Mouse (Mus musculus): ENCODE measurements around the gene Ucp3. TPM values are rescaled to one million over a fixed set of nuclear protein-coding genes. Genes with fewer than 3 reads are reported as not detected.

The Ucp3 gene
- polyA plus RNA-seq, 1 experiment from 2014 or later = 0.08 TPM

GRCm38 (mm10) chr7:100508670-100509069 lies 35.9 kb downstream of the Ucp3 start:
- peaks cover 2% of the 10 kb centered on the region for H3K4me1 ChIP-seq (ENCODE audit: control insufficient read depth, low read depth, low read length)
- 11% methylated on average over 3 of the region's 3 CpGs for WGBS (ENCODE audit: insufficient replicate concordance)
- no peaks in the 10 kb centered on the region for H3K9me3 ChIP-seq (replicated peaks; ENCODE audit: control insufficient read depth, low read length)
- no peak for ATAC-seq (ENCODE audit: low read depth)
- no peak overlapping the region for H3K27ac ChIP-seq (ENCODE audit: low read length)
- H3K4me3 ChIP-seq (ENCODE audit: low read depth, low read length) = no peak overlapping the region
- no peaks in the 10 kb centered on the region; the same call in 1 of the 2 replicates for H3K27me3 ChIP-seq (ENCODE audit: control insufficient read depth, insufficient read depth, low read depth, low read length)
- H3K4me2 ChIP-seq (ENCODE audit: low read depth, low read length) = no peak overlapping the region
- H3K36me3 ChIP-seq (ENCODE audit: control insufficient read depth, insufficient read depth) = no peaks in the 10 kb centered on the region
- H3K9ac ChIP-seq (ENCODE audit: low read depth, low read length) = no peak overlapping the region

GRCm38 (mm10) chr7:100511602-100512001 lies 38.8 kb downstream of the Ucp3 start:
- H3K4me3 ChIP-seq (ENCODE audit: low read depth, low read length) = no peak overlapping the region
- no peaks in the 10 kb centered on the region for H3K36me3 ChIP-seq (ENCODE audit: control insufficient read depth, insufficient read depth)
- no peak for ATAC-seq (ENCODE audit: low read depth)
- 53% methylated on average over 8 of the region's 8 CpGs for WGBS (ENCODE audit: insufficient replicate concordance)
- H3K9ac ChIP-seq (ENCODE audit: low read depth, low read length) = no peak overlapping the region
- no peak overlapping the region for H3K27ac ChIP-seq (ENCODE audit: low read length)
- no peaks in the 10 kb centered on the region; the same call in 1 of the 2 replicates for H3K27me3 ChIP-seq (ENCODE audit: control insufficient read depth, insufficient read depth, low read depth, low read length)
- H3K4me1 ChIP-seq (ENCODE audit: control insufficient read depth, low read depth, low read length) = no peaks in the 10 kb centered on the region
- no peaks in the 10 kb centered on the region for H3K9me3 ChIP-seq (replicated peaks; ENCODE audit: control insufficient read depth, low read length)
- no peak overlapping the region for H3K4me2 ChIP-seq (ENCODE audit: low read depth, low read length)

DNA sequence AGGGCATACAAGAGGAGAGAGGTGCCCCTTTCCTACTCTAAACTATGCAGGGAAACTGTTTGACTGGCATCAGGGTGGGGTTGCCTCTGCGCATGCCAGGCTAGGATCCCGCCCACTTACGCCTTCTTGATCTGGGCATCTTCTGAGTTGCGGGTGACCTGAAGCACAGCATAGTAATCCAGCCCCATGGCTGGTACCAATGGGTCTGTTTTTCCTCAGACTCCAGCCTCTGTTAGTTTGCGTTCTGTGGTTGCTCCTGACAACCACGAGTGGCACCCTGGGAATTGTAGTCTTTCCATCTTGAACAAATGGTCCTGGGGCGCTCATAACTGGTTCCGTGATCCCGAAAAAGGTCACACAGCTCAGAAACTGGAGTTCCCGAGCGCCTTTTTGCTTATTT lies 41.8 kb downstream of the Ucp3 start, which contains the start of gene Dnajb13:
Dnajb13 (minus strand) TSS at position 388 of the 400 bp plus-strand sequence.
- H3K36me3 ChIP-seq (ENCODE audit: control insufficient read depth, insufficient read depth) = no peaks in the 10 kb centered on the region
- H3K9ac ChIP-seq (ENCODE audit: low read depth, low read length) = no peak within 1 kb of the TSS
- no peak within 1 kb of the TSS for H3K27ac ChIP-seq (ENCODE audit: low read length)
- no peaks in the 10 kb centered on the region for H3K9me3 ChIP-seq (replicated peaks; ENCODE audit: control insufficient read depth, low read length)
- ATAC-seq (ENCODE audit: low read depth) = no peak
- H3K4me3 ChIP-seq (ENCODE audit: low read depth, low read length) = no peak within 1 kb of the TSS
- no peaks in the 10 kb centered on the region; the same call in 1 of the 2 replicates for H3K27me3 ChIP-seq (ENCODE audit: control insufficient read depth, insufficient read depth, low read depth, low read length)
- no peaks in the 10 kb centered on the region for H3K4me1 ChIP-seq (ENCODE audit: control insufficient read depth, low read depth, low read length)
- 47% methylated on average over 11 of the region's 11 CpGs for WGBS (ENCODE audit: insufficient replicate concordance)
- no peak within 1 kb of the TSS for H3K4me2 ChIP-seq (ENCODE audit: low read depth, low read length)

GRCm38 (mm10) chr7:100520204-100520603 lies 47.4 kb downstream of the Ucp3 start:
- ATAC-seq (ENCODE audit: low read depth) = no peak
- 46% methylated on average over 7 of the region's 7 CpGs for WGBS (ENCODE audit: insufficient replicate concordance)
- H3K27me3 ChIP-seq (ENCODE audit: control insufficient read depth, insufficient read depth, low read depth, low read length) = no peaks in the 10 kb centered on the region
- no peaks in the 10 kb centered on the region for H3K9me3 ChIP-seq (replicated peaks; ENCODE audit: control insufficient read depth, low read length)
- no peak overlapping the region for H3K4me3 ChIP-seq (ENCODE audit: low read depth, low read length)
- H3K27ac ChIP-seq (ENCODE audit: low read length) = no peak overlapping the region
- no peaks in the 10 kb centered on the region; the same call in 1 of the 2 replicates for H3K4me1 ChIP-seq (ENCODE audit: control insufficient read depth, low read depth, low read length)
- no peaks in the 10 kb centered on the region for H3K36me3 ChIP-seq (ENCODE audit: control insufficient read depth, insufficient read depth)
- H3K9ac ChIP-seq (ENCODE audit: low read depth, low read length) = no peak overlapping the region
- H3K4me2 ChIP-seq (ENCODE audit: low read depth, low read length) = no peak overlapping the region

DNA sequence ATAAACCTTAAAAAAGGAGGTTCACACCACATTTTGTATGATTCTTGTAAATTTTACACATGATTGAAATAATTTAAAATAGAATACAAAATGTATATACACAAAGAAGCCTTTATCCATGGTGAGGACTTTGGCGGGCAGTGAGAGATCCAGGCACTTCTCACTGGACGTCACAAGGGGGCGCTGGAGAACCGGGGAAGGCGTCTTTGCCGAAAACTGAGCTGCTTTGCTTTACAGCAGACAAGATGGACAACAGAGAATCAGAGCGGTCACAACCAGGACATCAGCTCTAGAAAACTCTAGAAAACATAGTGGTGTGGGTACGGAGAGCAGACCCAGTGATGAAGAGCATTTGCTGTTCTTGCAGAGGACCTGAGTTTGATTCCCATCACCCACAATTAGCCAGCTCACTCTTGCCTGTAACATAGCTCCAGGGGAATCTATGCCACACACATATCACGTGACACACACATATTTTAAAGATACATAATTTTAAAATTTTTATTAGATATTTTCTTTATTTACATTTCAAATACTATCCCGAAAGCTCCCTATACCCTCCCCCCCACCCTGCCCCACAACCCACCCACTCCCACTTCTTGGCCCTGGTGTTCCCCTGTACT lies 48.0 kb downstream of the Ucp3 start:
- no peaks in the 10 kb centered on the region; the same call in 1 of the 2 replicates for H3K4me1 ChIP-seq (ENCODE audit: control insufficient read depth, low read depth, low read length)
- no peak overlapping the region for H3K4me3 ChIP-seq (ENCODE audit: low read depth, low read length)
- no peaks in the 10 kb centered on the region for H3K36me3 ChIP-seq (ENCODE audit: control insufficient read depth, insufficient read depth)
- H3K27me3 ChIP-seq (ENCODE audit: control insufficient read depth, insufficient read depth, low read depth, low read length) = no peaks in the 10 kb centered on the region
- H3K27ac ChIP-seq (ENCODE audit: low read length) = no peak overlapping the region
- no peak overlapping the region for H3K9ac ChIP-seq (ENCODE audit: low read depth, low read length)
- no peak overlapping the region for H3K4me2 ChIP-seq (ENCODE audit: low read depth, low read length)
- WGBS (ENCODE audit: insufficient replicate concordance) = 17% methylated on average over 10 of the region's 10 CpGs
- no peaks in the 10 kb centered on the region for H3K9me3 ChIP-seq (replicated peaks; ENCODE audit: control insufficient read depth, low read length)
- ATAC-seq (ENCODE audit: low read depth) = no peak; the same call in 1 of the 2 replicates

- H3K36me3 ChIP-seq (ENCODE audit: control insufficient read depth, insufficient read depth) = no peaks in the 10 kb centered on the region
- WGBS (ENCODE audit: insufficient replicate concordance) = 48% methylated on average over 3 of the region's 3 CpGs
- H3K4me3 ChIP-seq (ENCODE audit: low read depth, low read length) = no peak overlapping the region
- no peak for ATAC-seq (ENCODE audit: low read depth)
- no peak overlapping the region for H3K27ac ChIP-seq (ENCODE audit: low read length)
- H3K4me1 ChIP-seq (ENCODE audit: control insufficient read depth, low read depth, low read length) = no peaks in the 10 kb centered on the region; the same call in 1 of the 2 replicates
- no peaks in the 10 kb centered on the region for H3K27me3 ChIP-seq (ENCODE audit: control insufficient read depth, insufficient read depth, low read depth, low read length)
- H3K4me2 ChIP-seq (ENCODE audit: low read depth, low read length) = no peak overlapping the region
- no peaks in the 10 kb centered on the region for H3K9me3 ChIP-seq (replicated peaks; ENCODE audit: control insufficient read depth, low read length)
- H3K9ac ChIP-seq (ENCODE audit: low read depth, low read length) = no peak overlapping the region
Measured at GRCm38 (mm10) chr7:100522222-100522621, 49.4 kb downstream of the Ucp3 start.

DNA sequence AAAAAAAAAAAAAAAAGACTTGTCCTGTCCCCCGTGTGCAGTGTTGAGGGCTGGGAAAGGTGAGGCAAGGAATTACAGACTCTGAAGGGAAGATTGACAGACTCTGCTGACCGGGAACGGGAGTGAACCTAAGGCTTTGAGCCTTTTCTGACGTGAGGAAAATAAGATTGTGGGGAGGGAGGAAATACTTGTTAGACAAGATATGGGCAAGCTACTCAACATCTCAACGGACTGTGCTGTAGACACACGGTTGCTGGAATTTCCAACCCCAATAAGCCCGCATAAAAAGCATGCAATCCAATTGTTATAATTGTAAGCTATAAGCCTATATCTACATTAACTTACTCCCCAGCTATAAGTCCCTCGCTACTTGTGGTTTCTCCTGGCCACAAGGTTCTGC lies 51.9 kb downstream of the Ucp3 start:
- Histone ChIP-seq H3K4me3 (ENCODE audit: low read depth, low read length) (no peak overlapping the region), H3K9ac (ENCODE audit: low read depth, low read length) (no peak overlapping the region), H3K9me3 (replicated peaks; ENCODE audit: control insufficient read depth, low read length) (no peaks in the 10 kb centered on the region), H3K27ac (ENCODE audit: low read length) (no peak overlapping the region), H3K4me1 (ENCODE audit: control insufficient read depth, low read depth, low read length) (no peaks in the 10 kb centered on the region; the same call in 1 of the 2 replicates), H3K36me3 (ENCODE audit: control insufficient read depth, insufficient read depth) (no peaks in the 10 kb centered on the region), H3K4me2 (ENCODE audit: low read depth, low read length) (no peak overlapping the region), H3K27me3 (ENCODE audit: control insufficient read depth, insufficient read depth, low read depth, low read length) (no peaks in the 10 kb centered on the region)
- WGBS (ENCODE audit: insufficient replicate concordance) = 31% methylated on average over 8 of the region's 8 CpGs
- ATAC-seq (ENCODE audit: low read depth) = no peak

DNA sequence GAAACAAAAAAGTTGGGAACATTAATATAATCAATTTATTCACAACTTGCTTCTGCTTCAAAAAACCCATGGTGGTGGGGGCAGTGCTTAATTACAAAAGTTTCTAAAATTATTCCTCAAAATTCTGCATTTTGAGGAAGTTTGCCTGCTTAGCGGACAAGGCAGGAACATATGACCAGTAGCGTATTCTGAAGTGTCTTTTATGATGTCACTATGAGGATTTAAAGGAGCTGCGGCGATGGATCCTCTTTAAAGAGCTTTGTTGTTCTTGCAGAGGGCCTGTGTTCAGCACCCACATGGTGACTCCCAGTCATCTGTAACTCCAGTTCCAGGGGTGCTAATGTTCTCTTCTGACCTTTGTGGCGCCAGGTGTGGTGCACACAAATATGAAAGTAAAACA lies 58.0 kb downstream of the Ucp3 start:
- H3K9me3 ChIP-seq (replicated peaks; ENCODE audit: control insufficient read depth, low read length) = no peaks in the 10 kb centered on the region

GRCm38 (mm10) chr7:100533503-100533902 lies 60.7 kb downstream of the Ucp3 start:
- H3K27ac ChIP-seq (ENCODE audit: low read length) = peak overlapping the region; percentile 68
- no peaks in the 10 kb centered on the region for H3K9me3 ChIP-seq (replicated peaks; ENCODE audit: control insufficient read depth, low read length)
- H3K4me3 ChIP-seq (ENCODE audit: low read depth, low read length) = no peak overlapping the region
- no peaks in the 10 kb centered on the region for H3K36me3 ChIP-seq (ENCODE audit: control insufficient read depth, insufficient read depth)
- H3K4me2 ChIP-seq (ENCODE audit: low read depth, low read length) = no peak overlapping the region; the same call in 1 of the 2 replicates
- H3K4me1 ChIP-seq (ENCODE audit: control insufficient read depth, low read depth, low read length) = peaks cover 8% of the 10 kb centered on the region
- 31% methylated on average over 2 of the region's 2 CpGs for WGBS (ENCODE audit: insufficient replicate concordance)
- no peaks in the 10 kb centered on the region for H3K27me3 ChIP-seq (ENCODE audit: control insufficient read depth, insufficient read depth, low read depth, low read length)
- no peak for ATAC-seq (ENCODE audit: low read depth)
- no peak overlapping the region for H3K9ac ChIP-seq (ENCODE audit: low read depth, low read length)

More for the DNA sequence above, 58.0 kb downstream of the Ucp3 start:
- ATAC-seq (ENCODE audit: low read depth) = no peak
- Histone ChIP-seq H3K9ac (ENCODE audit: low read depth, low read length) (no peak overlapping the region), H3K4me2 (ENCODE audit: low read depth, low read length) (no peak overlapping the region), H3K27me3 (ENCODE audit: control insufficient read depth, insufficient read depth, low read depth, low read length) (no peaks in the 10 kb centered on the region), H3K4me1 (ENCODE audit: control insufficient read depth, low read depth, low read length) (no peaks in the 10 kb centered on the region; the same call in 1 of the 2 replicates), H3K36me3 (ENCODE audit: control insufficient read depth, insufficient read depth) (no peaks in the 10 kb centered on the region), H3K27ac (ENCODE audit: low read length) (no peak overlapping the region), H3K4me3 (ENCODE audit: low read depth, low read length) (no peak overlapping the region)
- 79% methylated on average over 5 of the region's 5 CpGs for WGBS (ENCODE audit: insufficient replicate concordance)
